Mouse (Mus musculus): ENCODE results near the gene Serping1. TPM values are rescaled to one million over a fixed set of nuclear protein-coding genes. Genes with fewer than 3 reads are reported as not detected.

The Serping1 gene
- total RNA-seq, 2 experiments from 2014 or later = 78.6 to 115 TPM

DNA sequence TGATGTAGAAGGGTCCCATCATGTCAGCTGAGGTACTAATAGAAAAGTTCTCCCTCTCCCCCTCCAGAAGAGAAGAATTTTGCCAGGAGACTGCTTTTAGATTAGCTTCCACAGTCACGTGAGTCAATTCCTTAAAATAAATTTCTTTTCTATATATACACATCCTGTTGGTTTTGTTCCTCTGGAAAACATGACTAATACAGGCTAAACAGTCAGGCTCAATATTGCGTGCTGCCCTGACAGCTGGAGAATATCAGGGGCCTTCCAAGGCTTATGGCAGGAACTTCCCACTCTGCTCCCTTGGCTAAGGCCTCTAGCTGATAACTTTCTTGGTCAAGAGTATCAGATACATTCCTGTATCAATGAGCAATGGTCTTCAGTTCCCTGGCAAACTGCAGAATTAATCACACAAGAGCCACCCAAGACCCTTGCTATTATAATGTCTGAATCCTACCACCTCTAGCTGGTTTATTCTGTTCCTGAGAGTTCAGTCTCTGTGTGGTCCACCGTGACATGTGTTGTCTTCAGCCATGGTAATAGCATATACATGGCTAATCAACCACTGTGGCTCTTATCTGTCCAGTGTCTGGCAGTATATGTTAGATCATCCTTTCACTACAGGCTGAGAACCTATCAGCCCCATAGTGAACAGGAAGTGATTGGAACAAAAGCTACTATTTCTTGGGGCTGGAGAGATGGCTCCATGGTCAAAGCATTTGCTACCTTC is 8.8 kb upstream of the Serping1 start:
- DNase-seq (ENCODE audit: low spot score in 2 of 2) = no peak

GRCm38 (mm10) chr2:84783315-84783714 is 8.1 kb upstream of the Serping1 start:
- DNase-seq (ENCODE audit: low spot score in 2 of 2) = no peak

GRCm38 (mm10) chr2:84779210-84779609 is 4.0 kb upstream of the Serping1 start:
- DNase-seq (ENCODE audit: low spot score in 2 of 2) = no peak

DNA sequence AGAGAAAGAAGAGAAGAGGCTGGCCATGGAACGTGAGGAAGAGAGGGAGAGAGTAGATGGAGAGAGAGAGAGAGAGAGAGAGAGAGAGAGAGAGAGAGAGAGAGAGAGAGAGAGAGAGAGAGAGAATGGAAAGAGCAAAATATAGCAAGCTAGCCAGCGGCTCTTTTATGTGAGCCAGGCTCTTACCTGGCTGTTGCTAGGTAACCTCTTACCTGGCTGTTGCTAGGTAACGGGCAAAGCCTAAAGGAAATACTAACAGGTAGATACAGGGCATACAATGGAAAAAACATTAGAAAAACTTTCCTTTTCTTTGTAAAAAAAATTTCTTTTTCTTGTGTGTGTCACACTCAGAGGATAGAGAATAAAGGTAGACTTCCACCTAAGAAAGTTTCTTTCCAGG is 2.5 kb upstream of the Serping1 start:
- DNase-seq (ENCODE audit: low spot score in 2 of 2) = no peak

DNA sequence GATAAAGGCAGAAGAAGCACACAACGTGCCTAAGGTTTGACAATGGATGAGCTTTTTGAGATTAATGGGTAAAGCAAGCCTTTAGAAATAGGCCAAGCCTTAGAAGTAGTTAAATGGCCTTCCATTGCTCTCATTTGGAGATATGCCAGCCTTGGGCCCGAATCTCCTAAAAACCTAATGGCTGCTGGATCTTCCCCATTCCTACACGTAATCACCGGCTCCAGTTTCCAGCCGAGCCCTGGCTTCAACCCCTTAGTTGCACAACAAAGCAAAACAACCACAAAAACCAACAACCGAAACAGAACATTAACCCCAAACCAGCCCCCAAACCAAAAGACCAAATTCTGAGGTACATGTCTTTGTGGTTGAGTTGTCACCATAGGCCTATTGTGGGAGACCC is 421 bp upstream of the Serping1 start:
- DNase-seq (ENCODE audit: low spot score in 2 of 2) = no peak

DNA sequence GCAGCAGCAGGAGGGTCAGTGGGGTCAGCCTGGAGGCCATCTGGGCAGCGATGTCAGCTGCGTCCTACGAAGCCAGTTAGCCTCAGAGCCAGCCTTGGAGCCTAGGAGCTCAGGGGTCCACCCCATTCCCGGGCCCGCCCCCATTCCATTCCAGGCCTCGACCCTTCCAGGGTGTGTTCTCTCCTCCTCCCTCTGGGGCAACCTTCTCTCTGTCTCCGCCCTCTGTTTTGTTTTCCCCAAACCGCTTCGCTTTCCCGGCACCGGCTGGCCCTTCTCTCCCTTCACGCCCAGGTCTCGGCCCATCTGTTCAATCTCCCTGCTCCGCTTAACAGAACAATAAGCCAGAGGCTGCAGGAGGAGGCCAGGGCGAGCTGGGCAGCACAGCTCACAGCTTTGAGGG is 493 bp downstream of the Serping1 start:
- peak in 1 of 2 experiments; percentile 40 for DNase-seq (ENCODE audit: low spot score in 2 of 2)

DNA sequence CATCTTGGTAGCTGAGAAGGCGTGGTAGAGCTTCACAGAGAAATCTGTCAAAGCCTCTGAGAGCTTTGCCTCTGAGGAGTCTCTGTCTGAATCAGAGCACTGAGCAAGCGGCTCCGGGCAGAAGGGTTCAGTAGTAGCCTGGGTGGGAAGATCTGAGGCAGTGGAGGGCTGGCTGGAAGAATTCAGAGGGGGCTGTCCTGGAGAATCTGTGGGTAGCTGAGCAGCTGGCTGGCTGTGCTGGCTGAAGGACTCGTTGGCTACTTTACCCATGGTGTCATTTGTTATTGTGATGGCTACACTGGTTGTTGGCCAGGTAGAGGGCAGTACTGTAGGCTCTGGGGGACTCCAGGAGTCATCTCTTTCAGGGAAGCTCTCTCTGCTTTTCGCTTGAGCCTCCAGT is 2.0 kb downstream of the Serping1 start:
- DNase-seq (ENCODE audit: low spot score in 2 of 2) = no peak

DNA sequence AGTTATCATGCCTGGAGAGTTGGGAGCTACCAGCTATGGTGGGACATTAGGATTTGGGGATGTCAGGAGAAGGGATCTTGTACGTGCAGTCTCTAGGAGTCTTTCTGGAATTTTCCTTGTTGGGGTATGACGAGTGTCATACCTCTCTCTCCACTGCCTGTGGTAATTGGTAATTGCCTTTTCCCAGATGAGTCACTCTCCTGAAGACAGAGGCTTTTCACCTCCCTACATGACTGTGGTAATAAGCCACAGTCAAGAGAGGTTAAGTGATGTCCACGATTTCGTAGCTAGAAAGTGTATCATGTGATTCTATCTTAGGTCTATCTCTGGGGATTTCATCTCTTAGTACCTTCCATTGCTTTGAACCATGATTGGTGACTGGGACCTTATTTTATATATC is 2.8 kb downstream of the Serping1 start:
- no peak for DNase-seq (ENCODE audit: low spot score in 2 of 2)

- no peak for DNase-seq (ENCODE audit: low spot score in 2 of 2)
Measured at GRCm38 (mm10) chr2:84770501-84770900, 4.7 kb downstream of the Serping1 start.

DNA sequence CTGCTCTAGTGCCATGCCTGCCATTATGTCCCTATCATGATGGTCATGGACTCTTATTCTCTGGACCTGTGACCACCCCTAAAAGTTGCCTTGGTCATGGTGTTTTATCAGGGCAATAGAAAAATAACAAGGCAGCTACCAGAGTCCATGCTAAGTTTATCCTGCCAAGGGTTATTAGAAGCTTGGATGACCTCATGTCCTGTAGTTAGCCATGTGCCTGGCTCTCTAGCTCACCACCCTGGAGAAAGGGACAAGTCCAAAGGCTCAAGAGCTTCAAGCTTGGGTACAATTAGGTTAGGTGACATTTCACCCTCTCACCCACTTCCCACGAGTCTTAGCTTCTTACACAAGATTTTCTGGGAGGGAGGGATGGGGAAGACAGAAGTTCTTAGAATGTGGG is 12.4 kb downstream of the Serping1 start:
- no peak for DNase-seq (ENCODE audit: low spot score in 2 of 2)

DNA sequence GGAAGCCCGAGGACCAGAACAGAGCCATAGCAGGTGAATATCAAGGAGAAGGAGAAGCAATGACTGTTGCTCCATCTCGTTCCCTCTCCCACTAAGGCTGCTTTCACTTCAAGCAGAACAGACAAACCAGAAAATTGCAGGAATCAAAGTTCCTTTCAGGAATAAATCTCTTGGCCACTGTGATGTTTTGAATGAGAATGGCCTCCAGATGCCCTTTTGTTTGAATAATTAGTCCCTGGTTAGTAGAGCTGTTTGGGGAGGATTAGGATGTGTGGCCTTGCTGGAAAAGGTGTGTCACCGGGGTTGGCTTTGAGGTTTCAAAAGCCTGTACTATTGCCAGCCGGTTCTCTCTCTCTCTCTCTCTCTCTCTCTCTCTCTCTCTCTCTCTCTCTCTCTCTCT is 12.9 kb downstream of the Serping1 start:
- DNase-seq (ENCODE audit: low spot score in 2 of 2) = no peak

DNA sequence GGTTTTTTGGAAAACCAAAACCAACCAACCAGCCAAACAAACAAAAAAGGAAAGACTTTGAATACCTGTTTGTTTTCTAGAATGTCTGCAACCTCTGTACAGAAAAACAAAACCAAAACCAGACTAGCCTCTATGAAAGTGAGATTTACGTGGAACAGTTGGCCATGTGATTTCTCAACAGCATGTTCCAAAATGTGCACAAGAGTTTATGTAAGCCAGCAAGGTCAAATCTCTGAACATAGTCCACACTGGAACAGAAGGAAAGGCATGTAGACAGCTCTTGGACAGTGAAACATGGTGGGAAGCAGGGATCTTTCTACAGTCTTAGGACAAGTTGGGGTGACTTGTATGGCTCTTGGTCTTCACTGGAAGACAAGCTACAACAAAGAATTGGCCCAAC is 13.4 kb downstream of the Serping1 start:
- no peak for DNase-seq (ENCODE audit: low spot score in 2 of 2)

GRCm38 (mm10) chr2:84761309-84761708 is 13.9 kb downstream of the Serping1 start:
- DNase-seq (ENCODE audit: low spot score in 2 of 2) = no peak

GRCm38 (mm10) chr2:84760777-84761176 is 14.5 kb downstream of the Serping1 start:
- no peak for DNase-seq (ENCODE audit: low spot score in 2 of 2)

DNA sequence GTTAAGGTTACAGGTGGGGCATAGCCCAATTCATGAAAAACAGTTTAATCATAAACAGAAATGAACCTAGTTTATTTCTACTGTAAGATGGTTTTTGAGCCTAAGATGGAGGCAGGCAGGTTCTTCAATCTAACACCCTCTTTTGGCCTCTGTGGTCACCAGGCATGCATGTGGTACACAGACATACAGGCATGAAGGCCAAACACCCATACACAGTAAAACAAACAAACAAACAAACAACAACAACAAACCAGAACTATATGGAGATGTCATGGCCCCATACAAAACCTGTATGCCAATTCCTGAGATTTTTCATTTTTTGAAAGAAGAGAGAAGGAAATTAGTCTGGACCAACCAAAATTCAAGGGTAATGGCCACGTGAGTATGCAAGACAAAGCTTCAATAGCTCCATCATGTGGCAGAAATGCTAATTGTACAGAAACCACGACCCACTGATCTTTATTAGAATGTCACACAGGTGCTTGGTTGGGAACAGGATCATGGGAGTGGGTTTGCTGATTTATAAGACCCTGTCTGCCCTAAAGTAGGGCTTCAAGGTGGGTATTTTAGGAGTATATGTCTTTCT is 16.6 kb downstream of the Serping1 start:
- DNase-seq (ENCODE audit: low spot score in 2 of 2) = no peak

DNA sequence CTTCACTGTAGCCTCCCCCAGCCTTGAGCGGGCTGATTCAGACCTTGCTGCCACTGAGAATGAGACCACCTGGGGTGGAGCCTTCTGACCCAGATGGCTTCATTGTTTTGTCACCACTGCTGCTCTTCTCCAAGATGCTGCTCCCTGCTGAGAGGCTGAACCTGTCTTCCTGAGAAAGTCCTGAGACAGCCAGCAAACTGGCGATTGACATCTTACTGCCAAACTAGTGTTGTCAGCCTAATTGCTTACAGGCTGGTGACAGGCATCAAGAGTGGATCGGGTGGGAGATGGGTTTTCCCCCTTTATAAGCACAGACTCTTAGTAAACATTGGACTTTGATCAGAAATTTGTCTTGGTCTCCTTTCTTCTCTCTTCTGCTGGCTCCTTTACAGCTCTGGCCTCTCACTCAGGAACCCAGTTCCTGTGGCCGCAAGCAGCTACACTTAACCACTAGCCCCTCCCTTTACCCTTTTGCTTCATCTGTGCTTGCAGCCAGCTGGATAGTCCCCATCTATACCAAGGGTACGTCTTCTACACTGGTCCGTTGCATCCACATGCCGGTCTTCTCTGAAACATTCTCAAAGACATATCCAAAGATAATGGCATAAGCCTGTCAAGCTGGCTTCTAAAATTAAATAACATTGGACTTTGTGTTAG is 18.1 kb downstream of the Serping1 start:
- no peak for DNase-seq (ENCODE audit: low spot score in 2 of 2)

DNA sequence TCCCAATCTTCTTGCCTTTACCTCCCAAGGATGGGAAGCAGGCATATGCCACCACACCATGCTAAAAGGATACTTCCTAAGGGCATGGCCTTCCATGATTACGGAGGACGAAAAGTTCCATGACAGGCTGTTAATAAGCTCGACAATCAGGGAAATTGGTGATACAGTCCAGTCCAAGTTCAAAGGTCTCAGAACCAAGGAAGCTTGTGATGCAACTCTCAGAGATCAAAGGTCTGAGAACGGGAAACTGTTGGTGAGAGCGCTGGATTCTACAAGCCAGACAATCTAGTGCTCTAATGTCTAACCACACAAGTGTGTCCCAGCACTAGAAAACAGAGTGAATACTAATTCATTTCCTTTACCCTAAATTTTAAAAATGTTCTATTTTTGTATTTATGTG is 19.0 kb downstream of the Serping1 start:
- no peak for DNase-seq (ENCODE audit: low spot score in 2 of 2)

- DNase-seq (ENCODE audit: low spot score in 2 of 2) = no peak
Measured at GRCm38 (mm10) chr2:84750115-84750514, 25.1 kb downstream of the Serping1 start.

GRCm38 (mm10) chr2:84744126-84744525 is 31.1 kb downstream of the Serping1 start:
- DNase-seq (ENCODE audit: low spot score in 2 of 2) = no peak

GRCm38 (mm10) chr2:84743561-84743960 is 31.7 kb downstream of the Serping1 start, which contains the start of gene Gm19426:
Gene Gm19426 (minus strand): TSS chr2:84743655.
- DNase-seq (ENCODE audit: low spot score in 2 of 2) = peak in 1 of 2 experiments; percentile 43

DNA sequence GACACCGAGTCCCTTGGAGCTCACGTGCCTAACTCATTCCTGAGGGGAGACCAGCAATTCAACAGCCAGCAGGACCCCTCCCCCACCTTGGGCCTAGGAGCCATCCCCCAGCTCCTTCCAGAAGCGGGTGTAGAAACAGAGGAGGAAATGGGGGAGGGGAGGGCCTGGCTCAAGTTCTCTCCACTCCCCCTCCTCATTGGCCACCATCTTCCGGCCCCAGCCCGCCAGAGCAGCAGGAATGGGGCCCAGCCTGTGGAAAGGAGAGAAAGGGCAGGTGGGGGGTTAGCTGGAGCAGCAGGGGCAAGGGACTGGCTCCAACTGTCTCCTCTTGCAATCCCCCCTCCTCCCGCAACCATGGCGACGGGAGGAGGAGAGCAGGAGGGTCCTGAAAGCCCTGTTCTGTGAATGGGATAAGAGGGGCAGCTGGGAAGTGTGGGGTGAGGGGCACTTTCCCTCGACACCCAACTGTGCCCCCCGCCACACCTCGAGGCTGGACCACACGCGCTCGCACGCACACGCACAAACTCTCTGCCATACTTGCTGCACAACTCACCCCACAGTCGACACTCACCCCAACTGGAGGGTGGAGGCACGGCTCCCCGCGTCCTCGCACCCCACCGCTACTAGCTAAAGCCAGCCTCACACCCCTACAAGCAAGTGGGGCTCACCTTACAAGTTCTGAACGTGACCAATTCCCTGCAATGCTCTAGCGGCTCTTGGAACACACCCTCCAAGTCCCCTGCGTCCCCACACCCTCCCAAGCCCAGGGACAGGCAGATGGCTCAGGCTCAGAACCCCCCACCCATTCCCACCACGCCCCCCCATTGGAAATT is 32.6 kb downstream of the Serping1 start:
- DNase-seq (ENCODE audit: low spot score in 2 of 2) = no peak
